Comparison of ENCODE assay signal across 8 mouse cellular contexts in the genomic region with DNA sequence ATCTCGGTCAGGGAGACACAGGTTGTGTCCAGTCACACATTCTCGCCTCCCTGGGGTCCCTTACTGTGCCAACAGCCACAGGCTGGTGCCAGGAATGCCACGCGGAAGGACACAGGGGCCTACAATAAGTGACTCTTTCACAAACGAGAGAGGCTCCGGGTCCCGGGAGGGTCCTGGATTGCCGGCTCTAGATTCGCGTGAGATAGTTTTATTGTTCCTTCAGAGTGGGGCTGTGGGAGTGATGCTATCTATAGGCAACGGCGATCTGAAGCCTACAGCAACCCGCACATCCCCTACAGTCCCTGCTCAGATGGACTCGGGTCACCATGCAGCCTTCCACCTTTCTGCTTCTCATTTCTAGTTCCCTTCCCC. TPM values are rescaled to one million over a fixed set of nuclear protein-coding genes. Genes with fewer than 3 reads are reported as not detected.
DNase-seq lines count a peak whose midpoint lies in the region; ATAC-seq and TF ChIP-seq lines count a peak whose summit lies in the region.

No protein-coding gene starts in this region.

- H3K27ac ChIP-seq in intestine, postnatal 0 days (ENCODE audit: low read depth, low read length): peak overlapping the region; percentile 98
- H3K27ac ChIP-seq in macrophage: peak overlapping the region; percentile 93
- peak overlapping the region; percentile 89 for H3K27ac ChIP-seq in testis, adult 2 months (ENCODE audit: control insufficient read depth, insufficient read depth, low read depth, low read length)

- peak overlapping the region; percentile 98 for H3K9ac ChIP-seq in intestine, postnatal 0 days (ENCODE audit: low read depth, low read length)

- 3% methylated on average over 14 of the region's 14 CpGs for WGBS in intestine, postnatal 0 days
- WGBS in macrophage (ENCODE audit: missing documents): 5% methylated on average over 11 of the region's 14 CpGs

- TF ChIP-seq POLR2A in testis, adult 2 months (IDR thresholded peaks at IDR 0.05; ENCODE audit: control insufficient read depth, low read depth, low read length): no peak

- H3K36me3 ChIP-seq in C2C12 (ENCODE audit: control insufficient read depth, insufficient read depth): peaks cover 20% of the 10 kb centered on the region
- H3K36me3 ChIP-seq in intestine, postnatal 0 days (ENCODE audit: control insufficient read depth, insufficient read depth): peaks cover 3% of the 10 kb centered on the region; the same call in 1 of the 2 replicates
- no peaks in the 10 kb centered on the region for H3K36me3 ChIP-seq in macrophage (ENCODE audit: inconsistent target)
- no peaks in the 10 kb centered on the region for H3K36me3 ChIP-seq in testis, adult 2 months (ENCODE audit: control insufficient read depth, insufficient read depth, low read length)

- H3K79me2 ChIP-seq in C2C12 (ENCODE audit: control insufficient read depth, insufficient read depth) (peaks cover 42% of the 10 kb centered on the region), macrophage (ENCODE audit: inconsistent target) (peaks cover 36% of the 10 kb centered on the region)

- H3K4me2 ChIP-seq in intestine, postnatal 0 days (replicated peaks; ENCODE audit: low read depth): peak overlapping the region; percentile 81

- peak overlapping the region; percentile 99 for H3ac ChIP-seq in C2C12 (ENCODE audit: control insufficient read depth, insufficient read length, low read depth)

- H3K79me3 ChIP-seq in C2C12 (ENCODE audit: low read depth): peaks cover 32% of the 10 kb centered on the region

- H3K27me3 ChIP-seq in C2C12 (ENCODE audit: control insufficient read depth, insufficient read depth, insufficient read length): no peaks in the 10 kb centered on the region
- H3K27me3 ChIP-seq in intestine, postnatal 0 days (replicated peaks; ENCODE audit: control insufficient read depth, insufficient read depth, low read length): no peaks in the 10 kb centered on the region
- H3K27me3 ChIP-seq in testis, adult 2 months (ENCODE audit: control insufficient read depth, insufficient read depth, low read length): no peaks in the 10 kb centered on the region

- H3K4me1 ChIP-seq in intestine, postnatal 0 days (replicated peaks; ENCODE audit: control insufficient read depth, insufficient read depth, low read length): no peaks in the 10 kb centered on the region
- H3K4me1 ChIP-seq in testis, adult 2 months (ENCODE audit: control insufficient read depth, insufficient read depth, low read length): peaks cover 7% of the 10 kb centered on the region

- peak overlapping the region; percentile 95 for H3K4me3 ChIP-seq in C2C12 (ENCODE audit: insufficient read depth, poor library complexity, severe bottlenecking)
- peak overlapping the region; percentile 92 for H3K4me3 ChIP-seq in intestine, postnatal 0 days (ENCODE audit: low read depth, low read length)
- peak overlapping the region; percentile 48 for H3K4me3 ChIP-seq in macrophage (ENCODE audit: inconsistent target)
- peak overlapping the region; percentile 84 for H3K4me3 ChIP-seq in testis, adult 2 months (ENCODE audit: control insufficient read depth, low read depth, low read length)

- no peaks in the 10 kb centered on the region for H3K9me3 ChIP-seq in intestine, postnatal 0 days (ENCODE audit: control insufficient read depth)

- TF ChIP-seq CTCF in C2C12 (IDR thresholded peaks at IDR 0.05; ENCODE audit: control insufficient read depth, insufficient read depth, insufficient read length): no peak
- no peak for TF ChIP-seq CTCF in intestine, postnatal 0 days (IDR thresholded peaks at IDR 0.05; ENCODE audit: low read depth)
- TF ChIP-seq CTCF in testis, adult 2 months (IDR thresholded peaks at IDR 0.05; ENCODE audit: control insufficient read depth, insufficient read depth, insufficient replicate concordance, low read depth, low read length): no peak

- DNase-seq in gastrocnemius, adult 8-10 months (ENCODE audit: low spot score in 2 of 2): peak; percentile 5 to 31
- DNase-seq in gastrocnemius, adult 18-20 months (ENCODE audit: low spot score): no peak
- peak; percentile 75 for DNase-seq in cerebellum, adult 11-12 months

- peak; percentile 13; the same call in 1 of the 2 replicates for ATAC-seq in frontal cortex, adult (ENCODE audit: low TSS enrichment)
- ATAC-seq in intestine, postnatal 0 days: no peak

TF ChIP-seq in C2C12, 6 proteins besides CTCF, POLR2A, EP300 and RAD21:
- TF ChIP-seq MAX (IDR thresholded peaks at IDR 0.05) (no peak), MYOG (IDR thresholded peaks at IDR 0.05; ENCODE audit: control insufficient read depth, extremely low read depth, insufficient read length) (no peak), USF1 (IDR thresholded peaks at IDR 0.05; ENCODE audit: low read depth) (no peak), MYOD1 (IDR thresholded peaks at IDR 0.05; ENCODE audit: control insufficient read depth, insufficient read length, low read depth) (no peak), CEBPB (IDR thresholded peaks at IDR 0.05; ENCODE audit: low read depth) (no peak), FOSL1 (IDR thresholded peaks at IDR 0.05; ENCODE audit: insufficient read depth, low read length, poor library complexity, severe bottlenecking) (no peak)
TF ChIP-seq in C2C12: peak in this region for 0.

RNA-seq across cellular contexts. Expression of gene Ddx3x, which starts 0.7 kb away (rescaled TPM):
- 100 to 1,000 TPM; 130 to 209 (median 160) TPM for total RNA-seq in gastrocnemius, adult 8-10 months (2022)
- total RNA-seq in gastrocnemius, adult 18-20 months (2021): 100 to 1,000 TPM; 149 to 200 TPM
- 63.1 TPM for polyA plus RNA-seq in C2C12 (2012; fragmentation: generic; extraction: Trizol)
- 84.5 and 92.6 TPM in 2 replicates for polyA plus RNA-seq in intestine, postnatal 0 days (2015; fragmentation: Nextera tagmentation; extraction: Ambion mirVana)
- total RNA-seq in macrophage (2018; cell fraction: chromatin; rRNA removed): 100 to 1,000 TPM; 145 to 573 (median 205) TPM
- 100 to 1,000 TPM; 102 to 274 (median 170) TPM for total RNA-seq in macrophage (2018; cell fraction: cytosol; rRNA removed)
- 100 to 1,000 TPM; 109 to 327 (median 189) TPM for total RNA-seq in macrophage (2018; cell fraction: nucleus; rRNA removed)
- 152 to 160 TPM (median 158 TPM) in 3 replicates for polyA plus RNA-seq in macrophage (2018)
- 4.6 and 5.9 TPM in 2 replicates for polyA plus RNA-seq in testis, adult 2 months (2012; rRNA removed)
